Mouse (Mus musculus) midbrain, embryonic 11.5 days (tissue): ENCODE data around the gene Lamc2. TPM values are rescaled to one million over a fixed set of nuclear protein-coding genes. Genes with fewer than 3 reads are reported as not detected.

Experiments used
- polyA plus RNA-seq: library from polyadenylated mRNA; unstranded; fragments of >200 nt; fragmentation: Nextera tagmentation; extraction: Ambion mirVana; gene quantifications from 2 replicates; pipeline ENCODE4 v1.2.1, GENCODE M21; 2014

Gene Lamc2
- polyA plus RNA-seq, 1 experiment from 2014 or later = 0.51 TPM

Other genes with a start within 250 kb of the Lamc2 start
- gene Nmnat2, start 231.5 kb downstream of the Lamc2 start, polyA plus RNA-seq = 15.0 and 20.4 TPM in 2 replicates
- gene Lamc1, start 146.3 kb upstream of the Lamc2 start, polyA plus RNA-seq = 24.6 and 26.5 TPM in 2 replicates
- 0.10 and 0.22 TPM in 2 replicates for gene Shcbp1l, start 238.7 kb upstream of the Lamc2 start, polyA plus RNA-seq